Mouse (Mus musculus) left cerebral cortex, adult 2 months (tissue): ENCODE measurements around the gene Lmx1a. TPM values are rescaled to one million over a fixed set of nuclear protein-coding genes. Genes with fewer than 3 reads are reported as not detected.

Source experiments
- DNase-seq, 2 experiments: peaks; one replicate each; pipeline ENCODE4 v3.0.0; 2021 to 2022; ENCODE audit warnings: low spot score in 2 of 2, mixed read lengths in 1 of 2; ENCODE audit errors: extremely low spot score in 1 of 2
- H3K27ac ChIP-seq: fragments of 200-600 bp; 2 replicates; pipeline ENCODE4 v1.8.1; 2022
- H3K4me3 ChIP-seq: fragments of 200-600 bp; 2 replicates; pipeline ENCODE4 v1.8.1; 2022
- CTCF ChIP-seq: fragments of 200-600 bp; IDR thresholded peaks from 2 replicates; pipeline ENCODE4 v1.8.1; 2022; ENCODE audit warnings: antibody characterized with exemption, mild to moderate bottlenecking, moderate library complexity
- intact Hi-C: fragments of 180-260 bp; cut with DNase I; formaldehyde crosslinking; loops from one replicate; pipeline ENCODE4 v1.15.1; 2025
- total RNA-seq, 2 experiments: library from RNA; stranded (reverse); gene quantifications; 2 replicates each; pipeline ENCODE4 v1.2.3; 2021

The Lmx1a gene
- total RNA-seq, 2 experiments from 2014 or later: not detected

- Histone ChIP-seq H3K4me3 (no peak overlapping the region), H3K27ac (no peak overlapping the region)
- intact Hi-C loops: no loop called here
- no peak for DNase-seq
- TF ChIP-seq CTCF: peak; percentile 25; the same call in 1 of the 2 replicates
These were observed 183.0 kb downstream of the Lmx1a start for GRCm38 (mm10) chr1:167872028-167872427.

- intact Hi-C loops: no loop called here
- DNase-seq: no peak
- Histone ChIP-seq H3K27ac (no peak overlapping the region), H3K4me3 (no peak overlapping the region)
- TF ChIP-seq CTCF: no peak
These were observed 185.1 kb downstream of the Lmx1a start for GRCm38 (mm10) chr1:167874099-167874498.

GRCm38 (mm10) chr1:167877931-167878330 lies 188.9 kb downstream of the Lmx1a start:
- TF ChIP-seq CTCF: no peak
- intact Hi-C loops: no loop called here
- DNase-seq: no peak
- no peak overlapping the region for H3K27ac ChIP-seq
- no peak overlapping the region for H3K4me3 ChIP-seq

GRCm38 (mm10) chr1:167878354-167878753 lies 189.3 kb downstream of the Lmx1a start:
- intact Hi-C loops: no loop called here
- no peak for TF ChIP-seq CTCF
- no peak for DNase-seq
- H3K27ac ChIP-seq: no peak overlapping the region
- H3K4me3 ChIP-seq: no peak overlapping the region

- intact Hi-C loops: no loop called here
- TF ChIP-seq CTCF: no peak
- DNase-seq: no peak
- Histone ChIP-seq H3K4me3 (no peak overlapping the region), H3K27ac (no peak overlapping the region)
These were observed 196.7 kb downstream of the Lmx1a start for GRCm38 (mm10) chr1:167885776-167886175.

- intact Hi-C loops: no loop called here
These were observed 199.1 kb downstream of the Lmx1a start for GRCm38 (mm10) chr1:167888120-167888519.

GRCm38 (mm10) chr1:167888816-167889215 lies 199.8 kb downstream of the Lmx1a start:
- intact Hi-C loops: no loop called here
- TF ChIP-seq CTCF: peak; percentile 26
- DNase-seq: no peak
- H3K4me3 ChIP-seq: no peak overlapping the region
- H3K27ac ChIP-seq: no peak overlapping the region

More at GRCm38 (mm10) chr1:167888120-167888519, 199.1 kb downstream of the Lmx1a start:
- H3K27ac ChIP-seq: no peak overlapping the region
- no peak for DNase-seq
- H3K4me3 ChIP-seq: no peak overlapping the region
- TF ChIP-seq CTCF: no peak

GRCm38 (mm10) chr1:167896234-167896633 lies 207.2 kb downstream of the Lmx1a start:
- intact Hi-C loops: loop anchor here (5.0 to 10.0 kb wide), 2 partner anchors 191 to 229 kb away; no protein-coding TSS in a partner anchor
- H3K4me3 ChIP-seq: no peak overlapping the region
- peak; percentile 42 to 52 for DNase-seq
- H3K27ac ChIP-seq: no peak overlapping the region
- TF ChIP-seq CTCF: peak; percentile 79

Other genes with a start within 250 kb of the Lmx1a start
- not detected for gene Lrrc52, start 222.5 kb upstream of the Lmx1a start, total RNA-seq
- 10 to 100 TPM in 1 of 2 experiments, 1 to 10 TPM in 1; 6.7 to 13.0 TPM for gene Rxrg, start 90.9 kb upstream of the Lmx1a start, total RNA-seq